Mouse (Mus musculus) C2C12 (cell line): ENCODE measurements around the gene Tmem39a. TPM values are rescaled to one million over a fixed set of nuclear protein-coding genes. Genes with fewer than 3 reads are reported as not detected.

Experiments used
- H3K27me3 ChIP-seq: one replicate; pipeline ENCODE4 v1.6.1; 2011; ENCODE audit not compliant: control insufficient read depth, insufficient read depth, insufficient read length
- H3K36me3 ChIP-seq: one replicate; pipeline ENCODE4 v1.6.1; 2011; ENCODE audit not compliant: control insufficient read depth, insufficient read depth
- H3K4me3 ChIP-seq: one replicate; pipeline ENCODE4 v1.5.1; 2011; ENCODE audit warnings: mild to moderate bottlenecking, control low read depth; ENCODE audit not compliant: poor library complexity, insufficient read depth, severe bottlenecking
- H3K79me2 ChIP-seq: one replicate; pipeline ENCODE4 v1.6.1; 2011; ENCODE audit not compliant: control insufficient read depth, insufficient read depth
- H3K79me3 ChIP-seq: one replicate; pipeline ENCODE4 v1.6.1; 2011; ENCODE audit warnings: low read depth, control low read depth
- H3ac ChIP-seq: one replicate; pipeline ENCODE3; 2011; ENCODE audit warnings: low read depth; ENCODE audit not compliant: control insufficient read depth, insufficient read length
- CEBPB ChIP-seq: IDR thresholded peaks from one replicate; pipeline ENCODE4 v1.6.1; 2011; ENCODE audit warnings: low read depth, mild to moderate bottlenecking, control low read depth, moderate library complexity
- CTCF ChIP-seq: IDR thresholded peaks from one replicate; pipeline ENCODE4 v1.5.1; 2011; ENCODE audit not compliant: control insufficient read depth, insufficient read depth, insufficient read length
- FOSL1 ChIP-seq: IDR thresholded peaks from one replicate; pipeline ENCODE4 v1.8.0; 2011; ENCODE audit warnings: mild to moderate bottlenecking, low read length; ENCODE audit not compliant: poor library complexity, insufficient read depth, severe bottlenecking
- MAX ChIP-seq: IDR thresholded peaks from one replicate; pipeline ENCODE4 v1.6.1; 2011; ENCODE audit warnings: mild to moderate bottlenecking, control low read depth
- MYOD1 ChIP-seq: IDR thresholded peaks from one replicate; pipeline ENCODE4 v1.6.1; 2011; ENCODE audit warnings: low read depth; ENCODE audit not compliant: control insufficient read depth, insufficient read length
- MYOG ChIP-seq: IDR thresholded peaks from one replicate; pipeline ENCODE4 v1.6.1; 2011; ENCODE audit not compliant: control insufficient read depth, insufficient read length; ENCODE audit errors: extremely low read depth
- USF1 ChIP-seq: IDR thresholded peaks from one replicate; pipeline ENCODE4 v1.6.1; 2011; ENCODE audit warnings: low read depth, mild to moderate bottlenecking, control low read depth, moderate library complexity
- polyA plus RNA-seq: library from polyadenylated mRNA; unstranded; fragments of >200 nt; fragmentation: generic; extraction: Trizol; gene quantifications from one replicate; pipeline ENCODE4 v1.2.1, GENCODE M21; 2012; ENCODE audit warnings: missing spikeins

Gene Tmem39a
- polyA plus RNA-seq, 1 experiment: 56.9 TPM

GRCm38 (mm10) chr16:38526264-38526663 lies 32.2 kb upstream of the Tmem39a start:
- Histone ChIP-seq H3K4me3 (no peak overlapping the region), H3K27me3 (no peaks in the 10 kb centered on the region), H3K79me2 (peaks cover 28% of the 10 kb centered on the region), H3ac (no peak overlapping the region), H3K79me3 (peaks cover 10% of the 10 kb centered on the region), H3K36me3 (peaks cover 68% of the 10 kb centered on the region)
- TF ChIP-seq CTCF: no peak
- TF ChIP-seq FOSL1: no peak
- no peak for TF ChIP-seq MAX
- no peak for TF ChIP-seq CEBPB
- TF ChIP-seq MYOD1: no peak
- TF ChIP-seq MYOG: no peak
- TF ChIP-seq USF1: no peak

GRCm38 (mm10) chr16:38536544-38537146 lies 21.9 kb upstream of the Tmem39a start:
- Histone ChIP-seq H3ac (no peak overlapping the region), H3K79me2 (no peaks in the 10 kb centered on the region), H3K4me3 (no peak overlapping the region), H3K27me3 (no peaks in the 10 kb centered on the region), H3K79me3 (no peaks in the 10 kb centered on the region), H3K36me3 (peaks cover 66% of the 10 kb centered on the region)
- TF ChIP-seq MAX: no peak
- TF ChIP-seq CTCF: peak; percentile 53

- Histone ChIP-seq H3K27me3 (no peaks in the 10 kb centered on the region), H3K36me3 (peaks cover 77% of the 10 kb centered on the region), H3K79me2 (no peaks in the 10 kb centered on the region), H3ac (no peak overlapping the region), H3K4me3 (no peak overlapping the region), H3K79me3 (no peaks in the 10 kb centered on the region)
- TF ChIP-seq USF1 (no peak), CTCF (no peak), MYOD1 (no peak), FOSL1 (no peak), MYOG (no peak), MAX (no peak), CEBPB (no peak)
These were observed 19.6 kb upstream of the Tmem39a start for GRCm38 (mm10) chr16:38538716-38539380.

- Histone ChIP-seq H3K27me3 (no peaks in the 10 kb centered on the region), H3K36me3 (peaks cover 46% of the 10 kb centered on the region), H3ac (no peak overlapping the region), H3K79me2 (peaks cover 31% of the 10 kb centered on the region), H3K4me3 (no peak overlapping the region), H3K79me3 (no peaks in the 10 kb centered on the region)
- TF ChIP-seq MYOG: no peak
These were observed 10.5 kb upstream of the Tmem39a start for GRCm38 (mm10) chr16:38548000-38548399.

GRCm38 (mm10) chr16:38549479-38550396 lies 8.8 kb upstream of the Tmem39a start, which contains the start of gene Poglut1:
TSS of gene Poglut1 (minus strand) at chr16:38550258.
- H3K27me3 ChIP-seq: no peaks in the 10 kb centered on the region
- TF ChIP-seq MYOG: no peak
- no peak for TF ChIP-seq MYOD1
- TF ChIP-seq CEBPB: no peak
- peak; percentile 97 for TF ChIP-seq MAX
- TF ChIP-seq USF1: peak; percentile 83
- H3K4me3 ChIP-seq: peak within 1 kb of the TSS; percentile 71
- H3K36me3 ChIP-seq: peaks cover 32% of the 10 kb centered on the region
- peaks cover 28% of the 10 kb centered on the region for H3K79me2 ChIP-seq
- peak within 1 kb of the TSS; percentile 88 for H3ac ChIP-seq
- H3K79me3 ChIP-seq: no peaks in the 10 kb centered on the region

- H3K27me3 ChIP-seq: peaks cover 14% of the 10 kb centered on the region
- no peak overlapping the region for H3ac ChIP-seq
- no peak for TF ChIP-seq MAX
- TF ChIP-seq USF1: no peak
- no peak for TF ChIP-seq FOSL1
- TF ChIP-seq CTCF: no peak
- no peak for TF ChIP-seq MYOD1
- no peak for TF ChIP-seq MYOG
- no peak for TF ChIP-seq CEBPB
- H3K36me3 ChIP-seq: no peaks in the 10 kb centered on the region
- no peaks in the 10 kb centered on the region for H3K79me3 ChIP-seq
- no peak overlapping the region for H3K4me3 ChIP-seq
- no peaks in the 10 kb centered on the region for H3K79me2 ChIP-seq
These were observed 2.5 kb upstream of the Tmem39a start for GRCm38 (mm10) chr16:38555988-38556387.
